Comparison of ENCODE assay signal across 8 mouse cellular contexts in the genomic region with DNA sequence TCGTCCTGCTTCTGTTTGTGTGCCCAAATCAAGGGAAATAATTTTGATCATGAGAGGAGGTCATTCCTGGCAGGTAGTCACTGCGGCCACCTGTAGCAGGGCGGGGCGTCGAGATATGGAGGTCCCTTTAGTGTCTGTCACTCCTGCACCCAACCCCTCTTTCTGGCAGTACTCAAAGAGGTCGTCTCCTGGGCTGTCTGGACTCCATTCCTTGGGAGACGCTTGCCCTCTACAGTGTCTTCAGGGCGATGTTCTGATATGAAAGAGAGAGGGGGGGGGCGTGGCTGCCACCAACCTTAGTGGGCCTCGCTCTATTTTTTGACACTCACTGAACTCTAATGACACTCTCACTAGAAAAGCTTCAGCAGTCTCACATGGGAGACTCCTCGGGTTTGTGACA. TPM values are rescaled to one million over a fixed set of nuclear protein-coding genes. Genes with fewer than 3 reads are reported as not detected.
A peak's percentile ranks its signal among the peaks of the same experiment; 100 is the strongest.
DNase-seq lines count a peak whose midpoint lies in the region; ATAC-seq lines count a peak whose summit lies in the region.

No protein-coding gene starts in this region.

- H3K9ac ChIP-seq in intestine, embryonic 15.5 days = peak overlapping the region; percentile 68
- peak overlapping the region; percentile 71 for H3K9ac ChIP-seq in neural tube, embryonic 15.5 days (replicated peaks)

- 48% methylated on average over 11 of the region's 11 CpGs for WGBS in intestine, embryonic 15.5 days
- WGBS in neural tube, embryonic 15.5 days = 62% methylated on average over 11 of the region's 11 CpGs

- peaks cover 23% of the 10 kb centered on the region for H3K36me3 ChIP-seq in megakaryocyte, embryonic 14.5 days (replicated peaks; ENCODE audit: low read length)
- peaks cover 13% of the 10 kb centered on the region for H3K36me3 ChIP-seq in intestine, embryonic 15.5 days
- H3K36me3 ChIP-seq in neural tube, embryonic 15.5 days = peaks cover 16% of the 10 kb centered on the region; the same call in 1 of the 2 replicates

- peak overlapping the region; percentile 80 for H3K4me2 ChIP-seq in intestine, embryonic 15.5 days (replicated peaks)
- H3K4me2 ChIP-seq in neural tube, embryonic 15.5 days = peak overlapping the region; percentile 93

- peak; percentile 13 for DNase-seq in adrenal gland, adult 2 months
- DNase-seq in adrenal gland, adult 8-10 months = no peak
- no peak for DNase-seq in retina, embryonic 14.5 days (ENCODE audit: low spot score)
- no peak for DNase-seq in left cerebral cortex, adult 11 months (ENCODE audit: low spot score)

- peak overlapping the region; percentile 94 for H3K4me3 ChIP-seq in megakaryocyte, embryonic 14.5 days (replicated peaks)
- H3K4me3 ChIP-seq in intestine, embryonic 15.5 days (replicated peaks) = peak overlapping the region; percentile 63
- peak overlapping the region; percentile 62 for H3K4me3 ChIP-seq in neural tube, embryonic 15.5 days (replicated peaks)

- H3K9me3 ChIP-seq in megakaryocyte, embryonic 14.5 days = no peaks in the 10 kb centered on the region
- H3K9me3 ChIP-seq in intestine, embryonic 15.5 days = no peaks in the 10 kb centered on the region
- H3K9me3 ChIP-seq in neural tube, embryonic 15.5 days (replicated peaks) = no peaks in the 10 kb centered on the region

- H3K27ac ChIP-seq in intestine, embryonic 15.5 days = peak overlapping the region; percentile 86
- H3K27ac ChIP-seq in neural tube, embryonic 15.5 days (replicated peaks) = peak overlapping the region; percentile 95

- H3K4me1 ChIP-seq in megakaryocyte, embryonic 14.5 days = peaks cover 42% of the 10 kb centered on the region
- peaks cover 11% of the 10 kb centered on the region; the same call in 1 of the 2 replicates for H3K4me1 ChIP-seq in intestine, embryonic 15.5 days (replicated peaks)
- peaks cover 58% of the 10 kb centered on the region for H3K4me1 ChIP-seq in neural tube, embryonic 15.5 days

- H3K27me3 ChIP-seq in megakaryocyte, embryonic 14.5 days (replicated peaks) = no peaks in the 10 kb centered on the region
- no peaks in the 10 kb centered on the region for H3K27me3 ChIP-seq in intestine, embryonic 15.5 days (replicated peaks)
- H3K27me3 ChIP-seq in neural tube, embryonic 15.5 days (replicated peaks) = no peaks in the 10 kb centered on the region

- ATAC-seq in megakaryocyte, adult 5-6 weeks (ENCODE audit: poor library complexity, severe bottlenecking) = no peak
- 0 out of 2 replicates have a peak, but pooled peaks have one; percentile 0 for ATAC-seq in intestine, embryonic 15.5 days
- ATAC-seq in neural tube, embryonic 15.5 days (ENCODE audit: low FRiP score) = peak; percentile 2; the same call in 1 of the 2 replicates

RNA-seq across cellular contexts. Expression of gene Irgq, which starts 0.9 kb away (rescaled TPM):
- total RNA-seq in adrenal gland, adult 2 months (2021) = 10 to 100 TPM; 21.2 to 23.7 TPM
- polyA plus RNA-seq in adrenal gland, adult 2 months (2012; rRNA removed) = 20.8 and 23.5 TPM in 2 replicates
- total RNA-seq in adrenal gland, adult 8-10 months (2022) = 10 to 100 TPM; 26.7 to 30.9 (median 27.8) TPM
- polyA plus RNA-seq in megakaryocyte, embryonic 14.5 days (2012; ENCODE audit: insufficient read depth, low replicate concordance) = 2.9 and 3.1 TPM in 2 replicates
- 2.4 and 2.7 TPM in 2 replicates for total RNA-seq in megakaryocyte, adult 5-6 weeks (2015)
- 2.4 and 2.5 TPM in 2 replicates for total RNA-seq in megakaryocyte, adult 5-6 weeks (2017)
- 5.3 and 5.7 TPM in 2 replicates for polyA plus RNA-seq in intestine, embryonic 15.5 days (2015; fragmentation: Nextera tagmentation; extraction: Ambion mirVana)
- 18.8 and 21.1 TPM in 2 replicates for polyA plus RNA-seq in neural tube, embryonic 15.5 days (2015; fragmentation: Nextera tagmentation; extraction: Ambion mirVana)

RNA-seq across cellular contexts. Expression of gene Pinlyp, which starts 16.3 kb away (rescaled TPM):
- total RNA-seq in adrenal gland, adult 2 months (2021) = not detected
- polyA plus RNA-seq in adrenal gland, adult 2 months (2012; rRNA removed) = not detected in 2 replicates
- not detected for total RNA-seq in adrenal gland, adult 8-10 months (2022)
- polyA plus RNA-seq in megakaryocyte, embryonic 14.5 days (2012; ENCODE audit: insufficient read depth, low replicate concordance) = not detected in 2 replicates
- not detected in 2 replicates for total RNA-seq in megakaryocyte, adult 5-6 weeks (2015)
- total RNA-seq in megakaryocyte, adult 5-6 weeks (2017) = not detected in 2 replicates
- polyA plus RNA-seq in intestine, embryonic 15.5 days (2015; fragmentation: Nextera tagmentation; extraction: Ambion mirVana) = not detected in 2 replicates
- 0.51 TPM in 1 of 2 replicates, not detected in the other for polyA plus RNA-seq in neural tube, embryonic 15.5 days (2015; fragmentation: Nextera tagmentation; extraction: Ambion mirVana)

RNA-seq across cellular contexts. Expression of gene Xrcc1, which starts 16.5 kb away (rescaled TPM):
- total RNA-seq in adrenal gland, adult 2 months (2021) = 10 to 100 TPM; 34.7 to 36.8 TPM
- polyA plus RNA-seq in adrenal gland, adult 2 months (2012; rRNA removed) = 61.2 TPM in 2 replicates
- total RNA-seq in adrenal gland, adult 8-10 months (2022) = 10 to 100 TPM; 39.2 to 55.5 (median 46.6) TPM
- 101 and 159 TPM in 2 replicates for polyA plus RNA-seq in megakaryocyte, embryonic 14.5 days (2012; ENCODE audit: insufficient read depth, low replicate concordance)
- 18.3 and 27.5 TPM in 2 replicates for total RNA-seq in megakaryocyte, adult 5-6 weeks (2015)
- total RNA-seq in megakaryocyte, adult 5-6 weeks (2017) = 17.6 and 25.1 TPM in 2 replicates
- 79.9 and 101 TPM in 2 replicates for polyA plus RNA-seq in intestine, embryonic 15.5 days (2015; fragmentation: Nextera tagmentation; extraction: Ambion mirVana)
- 60.2 and 75.0 TPM in 2 replicates for polyA plus RNA-seq in neural tube, embryonic 15.5 days (2015; fragmentation: Nextera tagmentation; extraction: Ambion mirVana)

RNA-seq across cellular contexts. Expression of gene AC161166.1, which starts 17.3 kb away (rescaled TPM):
- total RNA-seq in adrenal gland, adult 2 months (2021) = not detected
- polyA plus RNA-seq in adrenal gland, adult 2 months (2012; rRNA removed) = not detected in 2 replicates
- total RNA-seq in adrenal gland, adult 8-10 months (2022) = not detected
- not detected in 2 replicates for polyA plus RNA-seq in megakaryocyte, embryonic 14.5 days (2012; ENCODE audit: insufficient read depth, low replicate concordance)
- not detected in 2 replicates for total RNA-seq in megakaryocyte, adult 5-6 weeks (2015)
- total RNA-seq in megakaryocyte, adult 5-6 weeks (2017) = not detected in 2 replicates
- 0.14 and 0.24 TPM in 2 replicates for polyA plus RNA-seq in intestine, embryonic 15.5 days (2015; fragmentation: Nextera tagmentation; extraction: Ambion mirVana)
- 0.98 and 1.2 TPM in 2 replicates for polyA plus RNA-seq in neural tube, embryonic 15.5 days (2015; fragmentation: Nextera tagmentation; extraction: Ambion mirVana)

RNA-seq across cellular contexts. Expression of gene Zfp428, which starts 22.8 kb away (rescaled TPM):
- 1 to 10 TPM; 4.2 to 7.2 TPM for total RNA-seq in adrenal gland, adult 2 months (2021)
- polyA plus RNA-seq in adrenal gland, adult 2 months (2012; rRNA removed) = 32.1 and 38.3 TPM in 2 replicates
- 1 to 10 TPM; 4.9 to 7.3 (median 5.6) TPM for total RNA-seq in adrenal gland, adult 8-10 months (2022)
- 33.9 and 51.4 TPM in 2 replicates for polyA plus RNA-seq in megakaryocyte, embryonic 14.5 days (2012; ENCODE audit: insufficient read depth, low replicate concordance)
- total RNA-seq in megakaryocyte, adult 5-6 weeks (2015) = 0.69 TPM in 1 of 2 replicates, not detected in the other
- total RNA-seq in megakaryocyte, adult 5-6 weeks (2017) = 0.40 TPM in 1 of 2 replicates, not detected in the other
- 32.0 and 36.6 TPM in 2 replicates for polyA plus RNA-seq in intestine, embryonic 15.5 days (2015; fragmentation: Nextera tagmentation; extraction: Ambion mirVana)
- 215 and 282 TPM in 2 replicates for polyA plus RNA-seq in neural tube, embryonic 15.5 days (2015; fragmentation: Nextera tagmentation; extraction: Ambion mirVana)
